Mouse (Mus musculus): ENCODE measurements at regions not wholly inside any gene's neighbourhood (a gene's known extent, or its start where the extent isn't known, plus 50 kb on each side); places are given as distances from the start of the nearest gene placed in this dataset.

DNA sequence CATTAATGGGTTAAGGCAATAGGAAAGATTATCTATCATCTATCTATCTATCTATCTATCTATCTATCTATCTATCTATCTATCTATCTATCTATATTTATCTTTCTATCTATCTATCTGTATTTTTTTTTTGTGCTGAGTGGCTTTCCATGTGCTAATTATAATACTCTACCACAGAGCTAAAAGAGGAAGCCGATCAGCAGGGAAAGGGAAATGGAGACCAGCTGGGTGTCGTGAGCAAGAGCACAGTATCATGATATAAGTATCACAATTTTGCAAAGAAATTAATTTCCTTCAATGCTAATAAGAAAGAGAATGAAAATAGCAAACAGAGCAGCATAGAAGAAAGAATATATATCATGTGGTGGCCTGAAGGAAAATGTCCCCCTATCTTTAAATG, 69.6 kb downstream of the Cldn1 start:
- H3K9me3 ChIP-seq (ENCODE audit: control insufficient read depth, low read length): no peaks in the 10 kb centered on the region
- H3K4me1 ChIP-seq (ENCODE audit: control insufficient read depth, insufficient read depth, low read length): no peaks in the 10 kb centered on the region
- H3K27me3 ChIP-seq (replicated peaks; ENCODE audit: control insufficient read depth, insufficient read depth, low read length): no peaks in the 10 kb centered on the region
- H3K4me3 ChIP-seq (ENCODE audit: low read length): no peak overlapping the region
- WGBS: 81% methylated on average over 2 of the region's 2 CpGs
- ATAC-seq: no peak
- no peak overlapping the region for H3K27ac ChIP-seq (ENCODE audit: low read length)
- H3K9ac ChIP-seq (ENCODE audit: low read depth, low read length): no peak overlapping the region
- H3K36me3 ChIP-seq (ENCODE audit: control insufficient read depth, insufficient read depth, low read length): no peaks in the 10 kb centered on the region
- no peak overlapping the region for H3K4me2 ChIP-seq (ENCODE audit: low read depth, low read length)

DNA sequence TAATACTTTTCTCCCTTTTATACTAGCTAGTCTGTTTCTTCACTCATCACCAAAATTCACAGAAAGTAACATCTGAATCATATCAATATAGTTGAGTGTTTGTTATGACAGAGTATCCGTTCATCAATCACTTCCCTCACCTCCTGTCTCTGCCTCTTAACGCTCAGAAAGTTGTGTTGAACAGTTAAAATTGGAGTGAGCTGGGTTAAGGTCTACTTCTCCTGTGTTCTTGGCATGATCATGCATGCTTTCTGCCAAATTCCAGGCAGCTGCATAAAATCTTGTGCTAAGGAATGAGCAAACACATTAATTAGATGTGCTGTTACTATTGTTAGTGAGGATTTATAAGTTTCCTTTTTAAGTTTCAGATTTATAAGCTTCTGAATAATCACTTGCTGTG, 79.9 kb downstream of the Cldn1 start:
- Histone ChIP-seq H3K4me3 (ENCODE audit: low read length) (no peak overlapping the region), H3K27ac (ENCODE audit: low read length) (no peak overlapping the region), H3K36me3 (ENCODE audit: control insufficient read depth, insufficient read depth, low read length) (no peaks in the 10 kb centered on the region), H3K27me3 (replicated peaks; ENCODE audit: control insufficient read depth, insufficient read depth, low read length) (no peaks in the 10 kb centered on the region), H3K4me1 (ENCODE audit: control insufficient read depth, insufficient read depth, low read length) (no peaks in the 10 kb centered on the region), H3K9ac (ENCODE audit: low read depth, low read length) (no peak overlapping the region), H3K4me2 (ENCODE audit: low read depth, low read length) (no peak overlapping the region), H3K9me3 (ENCODE audit: control insufficient read depth, low read length) (no peaks in the 10 kb centered on the region)
- ATAC-seq: no peak
- 55% methylated on average over 2 of the region's 2 CpGs for WGBS

GRCm38 (mm10) chr16:26285627-26286026, 86.0 kb downstream of the Cldn1 start:
- no peaks in the 10 kb centered on the region for H3K36me3 ChIP-seq (ENCODE audit: control insufficient read depth, insufficient read depth, low read length)
- no peaks in the 10 kb centered on the region for H3K9me3 ChIP-seq (ENCODE audit: control insufficient read depth, low read length)
- no peak overlapping the region for H3K4me3 ChIP-seq (ENCODE audit: low read length)
- no peaks in the 10 kb centered on the region for H3K4me1 ChIP-seq (ENCODE audit: control insufficient read depth, insufficient read depth, low read length)
- H3K27me3 ChIP-seq (replicated peaks; ENCODE audit: control insufficient read depth, insufficient read depth, low read length): no peaks in the 10 kb centered on the region
- no peak overlapping the region for H3K4me2 ChIP-seq (ENCODE audit: low read depth, low read length)
- ATAC-seq: no peak
- 72% methylated on average over 1 of the region's 1 CpGs for WGBS
- H3K27ac ChIP-seq (ENCODE audit: low read length): no peak overlapping the region
- H3K9ac ChIP-seq (ENCODE audit: low read depth, low read length): no peak overlapping the region

GRCm38 (mm10) chr16:26284713-26285112, 86.9 kb downstream of the Cldn1 start:
- Histone ChIP-seq H3K27ac (ENCODE audit: low read length) (no peak overlapping the region), H3K4me2 (ENCODE audit: low read depth, low read length) (no peak overlapping the region), H3K4me3 (ENCODE audit: low read length) (no peak overlapping the region), H3K36me3 (ENCODE audit: control insufficient read depth, insufficient read depth, low read length) (no peaks in the 10 kb centered on the region), H3K4me1 (ENCODE audit: control insufficient read depth, insufficient read depth, low read length) (no peaks in the 10 kb centered on the region), H3K9me3 (ENCODE audit: control insufficient read depth, low read length) (no peaks in the 10 kb centered on the region), H3K9ac (ENCODE audit: low read depth, low read length) (no peak overlapping the region), H3K27me3 (replicated peaks; ENCODE audit: control insufficient read depth, insufficient read depth, low read length) (no peaks in the 10 kb centered on the region)
- no peak for ATAC-seq
- 91% methylated on average over 6 of the region's 6 CpGs for WGBS

- no peak overlapping the region for H3K4me2 ChIP-seq (ENCODE audit: low read depth, low read length)
- H3K9ac ChIP-seq (ENCODE audit: low read depth, low read length): no peak overlapping the region
- no peaks in the 10 kb centered on the region for H3K9me3 ChIP-seq (ENCODE audit: control insufficient read depth, low read length)
- no peaks in the 10 kb centered on the region for H3K4me1 ChIP-seq (ENCODE audit: control insufficient read depth, insufficient read depth, low read length)
- ATAC-seq: no peak
- H3K36me3 ChIP-seq (ENCODE audit: control insufficient read depth, insufficient read depth, low read length): no peaks in the 10 kb centered on the region
- WGBS: 36% methylated on average over 1 of the region's 1 CpGs
- H3K27ac ChIP-seq (ENCODE audit: low read length): no peak overlapping the region
- no peaks in the 10 kb centered on the region for H3K27me3 ChIP-seq (replicated peaks; ENCODE audit: control insufficient read depth, insufficient read depth, low read length)
- no peak overlapping the region for H3K4me3 ChIP-seq (ENCODE audit: low read length)
These were observed 89.2 kb downstream of the Cldn1 start for GRCm38 (mm10) chr16:26282418-26282817.

GRCm38 (mm10) chr16:26281496-26281895, 90.1 kb downstream of the Cldn1 start:
- Histone ChIP-seq H3K27me3 (replicated peaks; ENCODE audit: control insufficient read depth, insufficient read depth, low read length) (no peaks in the 10 kb centered on the region), H3K4me2 (ENCODE audit: low read depth, low read length) (no peak overlapping the region), H3K4me3 (ENCODE audit: low read length) (no peak overlapping the region), H3K36me3 (ENCODE audit: control insufficient read depth, insufficient read depth, low read length) (no peaks in the 10 kb centered on the region), H3K27ac (ENCODE audit: low read length) (no peak overlapping the region), H3K4me1 (ENCODE audit: control insufficient read depth, insufficient read depth, low read length) (no peaks in the 10 kb centered on the region), H3K9me3 (ENCODE audit: control insufficient read depth, low read length) (no peaks in the 10 kb centered on the region), H3K9ac (ENCODE audit: low read depth, low read length) (no peak overlapping the region)
- ATAC-seq: no peak
- WGBS: 84% methylated on average over 2 of the region's 2 CpGs

DNA sequence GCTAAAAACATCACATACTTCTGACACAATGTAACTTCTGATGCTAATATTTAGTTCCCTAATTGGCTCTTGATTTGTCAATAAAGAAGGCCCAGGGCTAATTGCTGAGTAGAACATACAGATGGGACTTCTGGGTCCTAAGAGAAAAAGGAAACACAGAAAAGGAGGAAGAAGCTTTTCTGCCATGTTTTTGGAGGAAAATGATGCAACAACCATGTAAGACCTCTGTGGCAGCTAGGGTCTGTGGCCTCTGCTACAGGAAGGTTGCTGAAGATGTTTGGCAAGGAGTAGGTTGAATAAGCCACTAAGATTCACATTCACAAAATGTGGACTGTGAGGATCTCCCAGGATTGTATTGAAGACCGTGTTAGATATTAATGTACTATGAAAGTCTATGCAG, 94.9 kb downstream of the Cldn1 start:
- no peak overlapping the region for H3K4me3 ChIP-seq (ENCODE audit: low read length)
- no peak overlapping the region for H3K9ac ChIP-seq (ENCODE audit: low read depth, low read length)
- ATAC-seq: no peak
- H3K36me3 ChIP-seq (ENCODE audit: control insufficient read depth, insufficient read depth, low read length): no peaks in the 10 kb centered on the region
- H3K27me3 ChIP-seq (replicated peaks; ENCODE audit: control insufficient read depth, insufficient read depth, low read length): no peaks in the 10 kb centered on the region
- no peaks in the 10 kb centered on the region for H3K9me3 ChIP-seq (ENCODE audit: control insufficient read depth, low read length)
- H3K4me1 ChIP-seq (ENCODE audit: control insufficient read depth, insufficient read depth, low read length): no peaks in the 10 kb centered on the region
- no peak overlapping the region for H3K4me2 ChIP-seq (ENCODE audit: low read depth, low read length)
- no peak overlapping the region for H3K27ac ChIP-seq (ENCODE audit: low read length)
- WGBS: 78% methylated on average over 1 of the region's 1 CpGs

DNA sequence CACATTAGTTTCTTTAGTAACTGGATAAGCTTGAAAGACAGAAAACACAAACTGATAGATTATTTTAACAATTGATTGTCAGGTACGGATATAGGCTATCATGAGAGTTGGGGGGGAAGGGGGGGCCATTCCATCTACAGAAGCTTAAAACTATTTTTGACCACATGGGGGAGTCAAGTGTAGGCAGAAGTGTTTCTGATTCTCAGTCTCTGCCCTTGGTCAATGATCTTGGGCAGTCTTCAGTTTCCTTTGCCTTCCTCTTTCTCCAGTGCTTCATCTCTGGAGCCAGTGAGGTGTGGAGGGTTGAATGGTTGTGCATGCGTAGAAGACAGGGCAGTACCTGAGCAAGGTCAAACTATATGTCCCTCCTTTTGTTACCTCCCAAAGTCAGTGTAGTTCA, 118.8 kb downstream of the Cldn1 start:
- no peak overlapping the region for H3K27ac ChIP-seq (ENCODE audit: low read length)
- H3K9me3 ChIP-seq (ENCODE audit: control insufficient read depth, low read length): no peaks in the 10 kb centered on the region
- 71% methylated on average over 2 of the region's 2 CpGs for WGBS
- H3K4me3 ChIP-seq (ENCODE audit: low read length): no peak overlapping the region
- no peak for ATAC-seq
- H3K4me1 ChIP-seq (ENCODE audit: control insufficient read depth, insufficient read depth, low read length): no peaks in the 10 kb centered on the region
- no peak overlapping the region for H3K4me2 ChIP-seq (ENCODE audit: low read depth, low read length)
- H3K27me3 ChIP-seq (replicated peaks; ENCODE audit: control insufficient read depth, insufficient read depth, low read length): no peaks in the 10 kb centered on the region
- H3K9ac ChIP-seq (ENCODE audit: low read depth, low read length): no peak overlapping the region
- H3K36me3 ChIP-seq (ENCODE audit: control insufficient read depth, insufficient read depth, low read length): no peaks in the 10 kb centered on the region

GRCm38 (mm10) chr16:26251698-26252097, 119.9 kb downstream of the Cldn1 start:
- Histone ChIP-seq H3K4me3 (ENCODE audit: low read length) (no peak overlapping the region), H3K9ac (ENCODE audit: low read depth, low read length) (no peak overlapping the region), H3K27me3 (replicated peaks; ENCODE audit: control insufficient read depth, insufficient read depth, low read length) (no peaks in the 10 kb centered on the region), H3K4me2 (ENCODE audit: low read depth, low read length) (no peak overlapping the region), H3K36me3 (ENCODE audit: control insufficient read depth, insufficient read depth, low read length) (no peaks in the 10 kb centered on the region), H3K9me3 (ENCODE audit: control insufficient read depth, low read length) (no peaks in the 10 kb centered on the region), H3K27ac (ENCODE audit: low read length) (no peak overlapping the region), H3K4me1 (ENCODE audit: control insufficient read depth, insufficient read depth, low read length) (no peaks in the 10 kb centered on the region)
- no peak for ATAC-seq
- 71% methylated on average over 5 of the region's 5 CpGs for WGBS

DNA sequence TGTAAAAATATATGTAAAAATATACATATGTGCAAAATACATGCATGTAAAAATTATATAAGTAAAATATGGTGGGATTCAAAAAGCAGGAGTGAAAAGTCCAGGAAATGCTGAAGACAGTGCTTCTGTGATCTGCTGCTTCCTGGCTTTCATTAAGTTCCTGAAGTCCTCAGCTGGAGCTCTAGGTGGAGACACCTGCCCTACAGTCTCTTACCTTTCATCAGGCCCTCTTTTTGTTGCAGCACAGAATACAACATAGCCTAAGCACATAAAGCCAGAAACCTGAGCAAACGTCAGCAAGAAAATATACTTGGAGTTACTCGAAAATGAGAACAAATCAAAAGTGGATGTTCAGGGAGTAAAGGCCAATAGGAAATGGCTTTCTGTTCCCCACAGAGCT, 120.6 kb downstream of the Cldn1 start:
- no peak for ATAC-seq
- no peak overlapping the region for H3K9ac ChIP-seq (ENCODE audit: low read depth, low read length)
- H3K4me2 ChIP-seq (ENCODE audit: low read depth, low read length): no peak overlapping the region
- H3K27me3 ChIP-seq (replicated peaks; ENCODE audit: control insufficient read depth, insufficient read depth, low read length): no peaks in the 10 kb centered on the region
- H3K36me3 ChIP-seq (ENCODE audit: control insufficient read depth, insufficient read depth, low read length): no peaks in the 10 kb centered on the region
- H3K27ac ChIP-seq (ENCODE audit: low read length): no peak overlapping the region
- no peak overlapping the region for H3K4me3 ChIP-seq (ENCODE audit: low read length)
- no peaks in the 10 kb centered on the region for H3K4me1 ChIP-seq (ENCODE audit: control insufficient read depth, insufficient read depth, low read length)
- 67% methylated on average over 2 of the region's 2 CpGs for WGBS
- H3K9me3 ChIP-seq (ENCODE audit: control insufficient read depth, low read length): no peaks in the 10 kb centered on the region

Data from intestine, embryonic 16.5 days (tissue).